Mouse (Mus musculus): ENCODE results near the gene Cdc42.

DNA sequence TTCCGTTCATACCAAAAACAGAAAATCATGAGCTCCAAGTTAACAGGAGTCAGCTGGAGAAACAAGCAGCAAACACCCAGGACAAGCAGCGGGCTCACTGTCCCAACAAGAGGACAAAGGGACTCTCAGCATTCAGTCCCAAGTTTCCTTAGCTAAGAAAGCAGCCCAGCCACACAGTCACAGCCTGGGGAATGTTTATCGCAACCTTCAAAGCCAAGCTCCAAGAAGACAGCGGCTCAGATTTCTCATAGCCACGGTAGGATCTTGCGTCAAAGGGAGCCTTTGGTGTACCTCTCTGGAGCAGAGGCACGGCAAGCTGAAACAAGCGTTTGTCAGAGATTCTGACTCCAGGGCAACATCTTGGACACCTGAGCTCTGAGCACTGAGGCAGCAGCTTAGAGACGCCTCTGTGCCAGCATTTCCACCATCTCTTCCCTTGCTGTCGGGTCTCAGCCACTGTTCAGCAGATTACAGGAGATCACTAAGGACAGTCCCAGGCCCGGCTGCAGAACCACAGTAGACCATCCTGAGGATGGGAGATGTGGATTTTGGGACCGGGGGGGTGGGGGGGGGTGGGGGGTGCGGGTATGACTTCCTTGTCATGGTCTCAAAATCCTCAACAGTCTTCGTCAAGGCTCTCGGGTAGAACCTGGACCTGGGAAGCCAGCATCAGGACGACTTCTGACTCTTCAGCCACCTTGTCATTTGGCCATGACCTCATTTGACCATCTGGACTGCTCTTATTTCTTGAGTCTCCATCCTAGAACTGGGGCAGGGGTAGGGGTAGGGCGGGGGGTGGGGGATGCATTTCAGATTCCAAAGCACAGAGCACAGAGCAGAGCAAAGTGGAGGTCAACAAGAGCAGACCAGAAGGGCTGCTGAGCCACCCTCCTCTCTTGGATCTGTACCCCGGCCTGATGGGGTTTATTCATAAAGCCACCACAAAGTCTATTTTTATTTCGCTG lies 18.1 kb upstream of the Cdc42 start:
- TF ChIP-seq CTCF (IDR thresholded peaks at IDR 0.05; ENCODE audit: low read depth), result no peak
- TF ChIP-seq EP300 (IDR thresholded peaks at IDR 0.05; ENCODE audit: low read depth), result no peak

All from liver, embryonic 14.5 days (tissue).